Mouse (Mus musculus) olfactory bulb, adult 2 months (tissue): ENCODE results near the gene Cxcr4.

ENCODE experiments used
- CTCF ChIP-seq: fragments of 200-500 bp; IDR thresholded peaks from 2 replicates; pipeline ENCODE4 v1.5.1; 2012; ENCODE audit warnings: low read depth, mild to moderate bottlenecking, low read length, moderate library complexity; ENCODE audit not compliant: insufficient read depth
- POLR2A ChIP-seq: fragments of 200-500 bp; IDR thresholded peaks from 2 replicates; pipeline ENCODE4 v1.6.1; 2012; ENCODE audit warnings: mild to moderate bottlenecking, low read depth, low read length, moderate library complexity; ENCODE audit not compliant: insufficient read depth

- TF ChIP-seq CTCF (no peak), POLR2A (no peak)
Measured at GRCm38 (mm10) chr1:128567224-128568197, 24.6 kb downstream of the Cxcr4 start.
